Mouse (Mus musculus) kidney, adult 2 months (tissue): Measurements from ENCODE around the gene Dgkg.

Source experiments
- CTCF ChIP-seq: fragments of 200-500 bp; conservative IDR thresholded peaks from 2 replicates; pipeline ENCODE4 v1.5.1; 2011; ENCODE audit warnings: low read depth, mild to moderate bottlenecking, control low read depth, low read length, moderate library complexity, mixed read lengths; ENCODE audit not compliant: insufficient read depth, insufficient read length
- POLR2A ChIP-seq: fragments of 200-500 bp; IDR thresholded peaks from one replicate; pipeline ENCODE4 v1.6.1; 2011; ENCODE audit warnings: low read depth, low read length, control low read depth

DNA sequence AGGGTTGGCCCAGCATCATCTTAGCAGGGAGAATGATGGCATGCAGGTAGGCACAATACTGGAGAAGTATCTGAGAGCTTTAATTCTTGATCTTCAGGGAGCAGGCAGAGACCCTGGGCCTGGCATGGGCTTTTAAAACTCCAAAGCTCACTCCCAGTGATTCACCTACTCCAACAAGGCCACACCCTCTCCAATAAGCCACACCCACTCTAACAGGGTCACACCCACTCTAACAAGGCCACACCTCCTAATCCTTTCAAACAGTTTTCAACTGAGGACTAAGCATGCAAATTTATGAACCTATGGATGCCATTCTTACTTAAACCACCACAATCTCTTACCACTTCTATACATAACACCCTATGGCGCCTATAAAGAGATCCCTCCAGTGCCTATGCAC, 11.8 kb downstream of the Dgkg start:
- TF ChIP-seq POLR2A = no peak
- TF ChIP-seq CTCF = no peak
